Mouse (Mus musculus) cortical plate, adult 2 months (tissue): ENCODE measurements around the gene Chst15. TPM values are rescaled to one million over a fixed set of nuclear protein-coding genes. Genes with fewer than 3 reads are reported as not detected.

ENCODE experiments used
- H3K27ac ChIP-seq: fragments of 200-500 bp; 2 replicates; pipeline ENCODE4 v1.5.1; 2012; ENCODE audit warnings: low read length, control low read depth, inconsistent platforms; ENCODE audit not compliant: insufficient read depth
- H3K4me1 ChIP-seq: fragments of 200-500 bp; 2 replicates; pipeline ENCODE4 v1.6.1; 2011; ENCODE audit warnings: low read length; ENCODE audit not compliant: control insufficient read depth, insufficient read depth
- H3K4me3 ChIP-seq: fragments of 200-500 bp; 2 replicates; pipeline ENCODE4 v1.5.1; 2011; ENCODE audit warnings: mild to moderate bottlenecking, low read length, control low read depth; ENCODE audit not compliant: insufficient read depth
- CTCF ChIP-seq: fragments of 200-500 bp; IDR thresholded peaks from 2 replicates; pipeline ENCODE4 v1.5.1; 2011; ENCODE audit warnings: mild to moderate bottlenecking, control low read depth, low read length; ENCODE audit not compliant: insufficient read depth; ENCODE audit errors: extremely low read depth
- POLR2A ChIP-seq: fragments of 200-500 bp; IDR thresholded peaks from 2 replicates; pipeline ENCODE4 v1.6.1; 2011; ENCODE audit warnings: mild to moderate bottlenecking, low read length, control low read depth; ENCODE audit not compliant: insufficient read depth; ENCODE audit errors: extremely low read depth
- polyA plus RNA-seq: library from polyadenylated mRNA; depleted of rRNA; stranded (reverse); fragments of >200 nt; gene quantifications from 2 replicates; pipeline ENCODE4 v1.2.3, GENCODE M21; 2012

Chst15 gene
- polyA plus RNA-seq, 1 experiment = 16.0 TPM

DNA sequence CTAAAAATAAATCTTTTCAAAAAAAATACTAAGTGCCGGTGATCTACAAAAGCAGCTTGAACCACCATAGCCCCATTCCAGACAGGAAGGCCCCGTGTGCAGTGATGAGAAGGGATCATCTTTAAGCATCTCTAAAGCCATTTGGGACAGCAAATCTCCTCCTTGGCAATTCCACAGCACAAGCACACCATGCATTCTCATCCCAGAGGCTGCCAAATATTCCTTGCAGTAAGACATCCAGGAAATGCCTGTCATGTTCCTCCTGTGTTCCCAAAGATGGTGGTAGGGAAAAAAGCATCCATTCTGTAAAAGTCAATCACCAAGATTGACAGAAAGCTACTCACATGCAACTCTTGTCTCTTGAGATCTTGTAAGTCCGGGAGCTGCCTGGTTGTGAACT, 47.4 kb downstream of the Chst15 start:
- Histone ChIP-seq H3K4me1 (peaks cover 3% of the 10 kb centered on the region), H3K27ac (no peak overlapping the region), H3K4me3 (no peak overlapping the region)
- no peak for TF ChIP-seq POLR2A
- no peak for TF ChIP-seq CTCF

DNA sequence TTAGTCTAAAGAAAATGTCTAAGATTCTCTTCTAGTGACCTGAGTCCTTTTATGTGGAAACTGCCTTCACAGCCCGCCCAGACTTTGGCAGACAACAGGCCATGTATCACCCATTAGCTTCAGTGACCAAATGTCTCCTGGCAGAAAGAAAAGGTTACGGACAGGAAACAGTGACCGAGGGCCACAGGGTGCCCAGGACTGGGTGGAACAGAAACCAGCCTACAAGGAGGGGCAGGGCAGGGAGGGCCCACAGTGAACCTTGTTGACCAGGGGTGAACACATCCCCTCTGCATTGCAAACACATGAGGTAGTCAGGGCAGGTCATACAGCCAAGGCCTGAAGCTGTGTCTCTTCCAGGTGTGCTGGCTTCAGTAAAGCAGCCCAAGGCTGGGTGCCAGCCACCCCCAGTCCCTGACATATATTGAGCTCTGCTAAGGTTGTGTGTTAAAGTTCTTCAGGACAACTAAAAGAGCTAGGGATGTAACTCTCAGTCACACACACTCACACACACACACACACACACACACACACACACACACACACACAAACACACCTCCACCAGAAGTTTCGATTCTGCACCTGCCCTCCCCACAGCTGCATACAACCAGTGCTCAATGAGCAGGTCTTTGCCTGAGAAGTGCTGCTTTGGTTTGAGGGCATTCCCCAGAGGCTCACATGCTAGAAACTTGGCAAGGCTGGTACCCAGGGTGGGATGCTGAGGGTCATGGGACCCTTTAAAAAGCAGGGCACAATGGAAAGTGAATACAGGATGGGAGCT, 49.1 kb downstream of the Chst15 start:
- H3K27ac ChIP-seq = no peak overlapping the region
- H3K4me1 ChIP-seq = peaks cover 8% of the 10 kb centered on the region
- H3K4me3 ChIP-seq = no peak overlapping the region
- TF ChIP-seq POLR2A (no peak), CTCF (no peak)

DNA sequence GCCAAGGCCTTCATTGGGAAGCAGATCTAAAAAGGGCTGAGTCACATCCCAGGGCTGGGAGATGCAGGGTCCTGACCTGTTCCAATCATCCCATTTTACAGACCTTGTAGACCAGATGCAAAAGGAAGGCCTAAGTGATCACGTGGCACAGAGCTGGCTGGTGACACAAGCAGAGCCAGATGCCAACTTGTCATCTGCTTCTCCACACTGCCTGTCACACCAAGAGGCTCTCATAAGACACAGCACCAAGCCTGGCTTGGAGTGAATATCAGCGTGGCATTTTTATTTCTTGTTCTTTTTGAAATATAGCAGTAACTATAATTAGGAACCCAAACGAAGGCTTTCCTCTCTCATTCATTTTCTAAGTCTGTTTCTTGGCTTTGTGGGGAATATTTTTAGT, 52.3 kb downstream of the Chst15 start:
- TF ChIP-seq POLR2A (no peak), CTCF (no peak)
- Histone ChIP-seq H3K4me1 (peaks cover 10% of the 10 kb centered on the region), H3K27ac (peak overlapping the region; percentile 62), H3K4me3 (no peak overlapping the region)

DNA sequence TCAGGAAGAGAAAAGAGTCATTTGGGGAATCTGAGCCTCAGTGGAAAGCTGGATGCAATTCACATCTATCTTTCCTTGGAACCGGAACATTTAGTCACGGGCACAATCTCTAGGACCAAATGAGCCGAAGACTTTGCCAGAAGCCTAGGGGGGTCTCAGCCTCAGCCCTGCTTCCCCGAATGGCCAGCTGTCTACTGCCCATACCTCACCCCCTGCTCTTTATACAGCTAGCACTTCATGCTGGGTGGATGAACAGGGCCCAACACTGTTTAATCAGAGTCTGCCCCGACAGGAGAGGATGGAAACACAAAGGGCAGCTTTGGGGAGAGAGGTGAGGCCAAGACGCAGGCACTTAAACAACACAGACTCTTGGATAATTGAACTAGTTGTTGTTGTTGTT, 53.8 kb downstream of the Chst15 start:
- Histone ChIP-seq H3K27ac (no peak overlapping the region), H3K4me1 (peaks cover 14% of the 10 kb centered on the region), H3K4me3 (no peak overlapping the region)

DNA sequence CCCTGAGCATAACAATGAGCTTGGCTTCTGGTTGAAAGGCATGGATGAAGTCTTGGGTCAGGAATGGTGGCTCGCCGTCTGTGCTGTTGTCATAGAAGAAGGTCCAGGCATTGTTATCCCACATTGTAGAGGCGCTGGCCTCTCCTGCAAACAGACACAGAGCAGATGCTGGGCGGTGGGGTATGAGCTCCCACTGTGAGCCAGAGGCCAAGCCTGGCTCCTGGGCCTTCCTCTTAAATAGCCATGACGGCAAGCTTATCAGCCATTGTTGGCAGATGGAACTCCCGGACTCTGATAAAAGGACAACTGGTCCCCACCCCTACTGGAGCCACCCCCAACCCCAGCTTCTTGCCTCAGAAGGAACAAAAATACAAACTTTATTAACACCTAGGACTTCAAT, 54.3 kb downstream of the Chst15 start:
- TF ChIP-seq CTCF = no peak
- no peak for TF ChIP-seq POLR2A
- H3K4me3 ChIP-seq = no peak overlapping the region
- H3K4me1 ChIP-seq = peaks cover 14% of the 10 kb centered on the region
- no peak overlapping the region for H3K27ac ChIP-seq

More for the DNA sequence above, 53.8 kb downstream of the Chst15 start:
- TF ChIP-seq POLR2A (no peak), CTCF (no peak)

DNA sequence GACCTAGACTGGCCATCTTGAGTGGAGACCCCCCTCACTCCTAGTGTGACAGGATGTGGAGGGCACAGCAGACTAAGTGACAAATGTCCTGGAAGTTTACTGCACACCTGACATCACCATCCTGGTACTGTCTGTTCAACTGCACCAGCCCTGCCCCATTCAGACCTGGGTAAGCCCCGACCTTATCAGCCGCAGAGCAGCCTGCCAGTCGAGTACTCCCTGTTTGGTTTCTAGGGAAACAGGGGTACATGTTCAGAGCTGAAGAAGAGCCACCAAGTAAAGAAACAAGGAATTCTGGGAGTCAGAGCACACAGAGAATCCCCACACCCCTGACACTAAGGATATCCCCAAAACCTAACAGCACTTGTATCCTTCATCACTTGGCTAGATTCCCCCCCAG, 55.1 kb downstream of the Chst15 start:
- Histone ChIP-seq H3K4me3 (no peak overlapping the region), H3K27ac (no peak overlapping the region), H3K4me1 (peaks cover 14% of the 10 kb centered on the region)
- no peak for TF ChIP-seq POLR2A

DNA sequence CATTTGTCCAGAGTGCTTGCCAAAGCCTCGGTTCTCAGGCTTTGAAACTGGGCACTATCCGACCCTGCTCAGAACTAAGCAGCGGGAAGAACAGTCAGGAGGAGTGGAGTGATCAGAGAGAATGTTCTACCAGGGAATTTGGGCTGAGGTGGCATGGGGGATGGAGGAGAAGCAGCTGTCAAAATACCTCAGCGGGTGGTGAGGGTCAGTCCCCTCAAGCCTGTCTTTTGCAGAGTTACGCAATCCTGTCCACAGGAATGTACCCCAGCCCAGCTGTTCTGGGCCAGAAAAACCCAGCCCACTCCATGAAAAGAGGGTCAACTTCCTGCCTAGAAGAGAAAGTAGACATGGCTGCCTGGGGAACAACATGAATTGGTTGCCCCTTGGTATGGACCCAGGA, 56.4 kb downstream of the Chst15 start:
- no peak for TF ChIP-seq POLR2A
- TF ChIP-seq CTCF = no peak
- Histone ChIP-seq H3K27ac (no peak overlapping the region), H3K4me1 (peaks cover 14% of the 10 kb centered on the region)

DNA sequence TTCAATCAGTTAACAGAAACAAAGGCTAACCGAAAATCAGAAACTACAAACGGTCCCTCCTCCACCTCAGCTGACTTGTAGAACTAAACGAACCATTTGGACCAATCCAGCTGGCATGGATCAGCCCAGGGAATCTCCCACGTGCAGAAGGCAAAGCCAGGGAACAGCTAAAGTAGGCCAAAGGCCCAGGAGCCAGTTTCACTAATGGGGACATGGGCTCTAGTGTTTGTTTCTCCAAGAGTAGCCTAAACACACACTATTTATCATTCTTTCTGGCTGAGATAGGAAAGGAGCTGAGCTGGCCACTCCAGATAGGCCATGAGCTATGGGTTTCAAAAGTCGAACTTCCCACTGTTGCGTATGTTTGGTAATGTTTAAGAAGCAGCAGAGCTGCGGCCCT, 58.2 kb downstream of the Chst15 start:
- Histone ChIP-seq H3K27ac (no peak overlapping the region), H3K4me3 (no peak overlapping the region), H3K4me1 (peaks cover 13% of the 10 kb centered on the region)
- TF ChIP-seq CTCF (no peak), POLR2A (no peak)

More for the DNA sequence above, 56.4 kb downstream of the Chst15 start:
- no peak overlapping the region for H3K4me3 ChIP-seq

DNA sequence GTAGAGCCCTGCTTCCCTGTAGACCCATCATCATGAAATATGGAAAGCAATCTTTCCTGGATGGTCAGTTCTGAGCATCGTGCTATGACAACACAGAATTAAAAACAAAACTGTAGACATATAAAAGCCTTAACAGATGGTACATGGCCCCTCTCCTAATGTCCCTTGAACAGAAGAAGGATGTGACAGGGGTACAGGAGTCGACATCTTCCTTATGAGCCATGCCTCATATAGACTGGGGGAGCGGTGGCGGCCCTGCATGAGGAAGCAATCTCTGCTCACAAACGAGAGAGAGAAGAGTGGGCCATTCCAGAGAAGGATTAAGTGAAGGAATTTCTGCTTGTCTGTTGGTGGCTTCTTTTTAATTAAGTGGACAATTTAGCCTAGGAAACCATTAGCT, 58.8 kb downstream of the Chst15 start:
- no peak for TF ChIP-seq POLR2A
- no peak for TF ChIP-seq CTCF
- peaks cover 13% of the 10 kb centered on the region for H3K4me1 ChIP-seq
- H3K4me3 ChIP-seq = no peak overlapping the region
- H3K27ac ChIP-seq = no peak overlapping the region

DNA sequence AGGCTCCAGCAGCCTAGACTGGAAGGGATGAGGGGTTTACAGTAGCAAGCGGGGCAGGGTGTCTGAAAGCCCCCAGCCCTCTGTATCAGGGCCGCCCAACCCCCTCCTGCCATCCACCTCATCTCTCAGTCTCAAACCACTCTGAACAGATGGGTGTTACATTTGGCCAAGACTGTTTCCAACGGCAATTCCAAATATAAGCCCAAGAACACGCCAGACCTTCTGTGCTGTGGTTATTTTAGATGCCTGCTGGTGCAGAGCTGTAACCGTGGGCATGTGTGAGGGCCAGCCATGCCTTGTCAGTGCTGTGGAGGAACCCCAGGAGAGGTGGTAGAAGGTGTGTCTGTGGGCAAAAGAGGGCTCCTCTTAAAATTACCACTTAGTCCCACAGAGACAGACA, 63.5 kb downstream of the Chst15 start:
- no peak for TF ChIP-seq POLR2A
- TF ChIP-seq CTCF = no peak
- no peak overlapping the region for H3K4me3 ChIP-seq
- peaks cover 12% of the 10 kb centered on the region for H3K4me1 ChIP-seq
- H3K27ac ChIP-seq = peak overlapping the region; percentile 80; the same call in 1 of the 2 replicates

DNA sequence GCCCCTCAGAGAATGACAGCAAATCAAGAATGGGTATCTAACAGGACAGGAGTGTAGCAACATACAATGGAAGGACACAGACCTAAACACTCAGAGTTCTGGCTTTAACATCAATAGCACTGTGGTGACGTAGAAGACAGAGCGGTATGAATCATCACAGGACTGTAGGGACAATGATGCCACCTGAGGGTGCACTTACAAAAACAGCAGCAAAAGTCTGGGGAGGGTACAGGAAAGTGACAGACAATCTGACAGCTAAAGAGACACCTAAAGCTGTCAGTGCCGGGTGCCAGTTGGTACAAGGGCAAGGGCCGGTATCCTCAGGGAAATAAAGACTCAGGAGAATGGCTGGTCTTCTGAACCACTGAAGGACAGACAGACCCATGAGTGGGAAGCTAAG, 64.0 kb downstream of the Chst15 start:
- Histone ChIP-seq H3K27ac (peak overlapping the region; percentile 80), H3K4me3 (no peak overlapping the region), H3K4me1 (peaks cover 12% of the 10 kb centered on the region)
- no peak for TF ChIP-seq CTCF
- no peak for TF ChIP-seq POLR2A
